Mouse (Mus musculus): ENCODE measurements around the gene Gm17622. TPM values are rescaled to one million over a fixed set of nuclear protein-coding genes. Genes with fewer than 3 reads are reported as not detected.

The Gm17622 gene
- polyA plus RNA-seq, 1 experiment from 2014 or later, result not detected

DNA sequence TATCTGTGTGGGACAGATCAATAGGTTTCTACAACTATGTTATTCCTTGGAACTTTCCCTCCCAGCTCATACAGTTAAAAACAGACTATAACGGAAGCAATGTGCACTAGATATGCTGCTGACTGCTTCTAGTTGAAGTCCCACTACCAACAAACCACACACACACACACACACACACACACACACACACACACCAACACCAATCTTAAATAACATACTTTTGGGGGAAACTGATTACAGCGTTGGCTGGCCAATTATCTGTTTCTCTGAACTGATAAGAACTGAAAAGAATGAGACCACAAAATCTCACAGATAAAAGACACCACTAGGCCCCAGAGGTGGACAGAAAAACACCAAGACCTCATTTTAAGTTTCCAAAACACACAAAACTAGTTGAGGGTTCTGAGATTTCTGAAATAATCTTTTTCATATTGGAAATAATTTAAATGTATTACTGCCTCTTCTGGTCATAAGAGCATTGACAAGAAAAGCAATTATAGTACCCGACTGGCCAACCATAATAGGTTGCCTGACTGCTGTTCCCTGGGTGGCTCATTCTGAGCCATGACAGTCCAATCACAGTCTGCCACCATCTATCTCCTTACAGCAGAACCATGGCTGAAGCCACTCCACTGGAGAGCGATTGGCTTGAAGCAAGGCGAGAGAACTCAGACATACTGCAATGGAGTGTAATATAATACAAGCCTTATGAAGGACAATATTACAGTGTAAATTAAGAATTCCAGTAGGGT is 46.5 kb downstream of the Gm17622 start:
- Histone ChIP-seq H3K4me1 (no peaks in the 10 kb centered on the region), H3K9ac (no peak overlapping the region), H3K9me3 (no peaks in the 10 kb centered on the region), H3K36me3 (no peaks in the 10 kb centered on the region), H3K27me3 (no peaks in the 10 kb centered on the region), H3K4me3 (no peak overlapping the region), H3K27ac (no peak overlapping the region), H3K4me2 (no peak overlapping the region)
- no peak for ATAC-seq (ENCODE audit: insufficient number of reproducible peaks, low FRiP score, low TSS enrichment, low read depth)
- WGBS, result 81% methylated on average over 5 of the region's 5 CpGs

DNA sequence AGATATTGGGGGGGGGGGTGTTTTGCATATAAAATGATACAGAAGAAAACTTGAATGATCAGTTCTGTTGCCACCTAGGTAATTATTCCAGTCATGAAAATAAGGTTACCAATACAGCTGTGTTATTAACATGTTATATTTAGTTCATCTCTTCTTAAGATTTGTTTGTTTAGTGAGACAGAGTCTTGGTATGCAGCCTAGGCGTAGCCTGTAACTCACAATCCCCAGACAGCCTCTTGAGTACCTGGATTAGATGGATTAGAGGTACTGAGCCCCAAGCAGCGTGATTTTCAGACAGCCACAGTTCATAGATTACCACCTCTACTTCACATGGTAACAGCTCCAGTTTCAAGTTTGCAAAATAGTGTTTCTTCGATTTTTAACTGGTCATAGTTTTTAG is 47.6 kb downstream of the Gm17622 start:
- WGBS, result 67% methylated on average over 3 of the region's 3 CpGs
- no peaks in the 10 kb centered on the region for H3K4me1 ChIP-seq
- no peak overlapping the region for H3K9ac ChIP-seq
- H3K4me3 ChIP-seq, result no peak overlapping the region
- H3K36me3 ChIP-seq, result no peaks in the 10 kb centered on the region
- no peaks in the 10 kb centered on the region for H3K27me3 ChIP-seq
- H3K9me3 ChIP-seq, result no peaks in the 10 kb centered on the region
- ATAC-seq (ENCODE audit: insufficient number of reproducible peaks, low FRiP score, low TSS enrichment, low read depth), result no peak
- H3K27ac ChIP-seq, result no peak overlapping the region
- no peak overlapping the region for H3K4me2 ChIP-seq

Other genes starting within 250 kb of the Gm17622 start
- 12.6 and 14.1 TPM in 2 replicates for gene Poc5, start 102.4 kb upstream of the Gm17622 start, polyA plus RNA-seq (2015; fragmentation: Nextera tagmentation; extraction: Ambion mirVana)
- 0.10 and 0.71 TPM in 2 replicates for gene Ankdd1b, start 19.5 kb upstream of the Gm17622 start, polyA plus RNA-seq (2015; fragmentation: Nextera tagmentation; extraction: Ambion mirVana)
- 9.5 TPM in 2 replicates for gene Polk, start 51.8 kb downstream of the Gm17622 start, polyA plus RNA-seq (2015; fragmentation: Nextera tagmentation; extraction: Ambion mirVana)
- 9.9 and 11.0 TPM in 2 replicates for gene Col4a3bp, start 51.9 kb downstream of the Gm17622 start, polyA plus RNA-seq (2015; fragmentation: Nextera tagmentation; extraction: Ambion mirVana)
- 53.8 and 58.9 TPM in 2 replicates for gene Hmgcr, start 180.2 kb downstream of the Gm17622 start, polyA plus RNA-seq (2015; fragmentation: Nextera tagmentation; extraction: Ambion mirVana)